Mouse (Mus musculus): ENCODE measurements around the gene Tmem181a.
"Not testable (repeated sequence)": the region's sequence is repeated elsewhere in the genome, so short reads cannot be mapped to it uniquely, and the experiment has no call there.

DNA sequence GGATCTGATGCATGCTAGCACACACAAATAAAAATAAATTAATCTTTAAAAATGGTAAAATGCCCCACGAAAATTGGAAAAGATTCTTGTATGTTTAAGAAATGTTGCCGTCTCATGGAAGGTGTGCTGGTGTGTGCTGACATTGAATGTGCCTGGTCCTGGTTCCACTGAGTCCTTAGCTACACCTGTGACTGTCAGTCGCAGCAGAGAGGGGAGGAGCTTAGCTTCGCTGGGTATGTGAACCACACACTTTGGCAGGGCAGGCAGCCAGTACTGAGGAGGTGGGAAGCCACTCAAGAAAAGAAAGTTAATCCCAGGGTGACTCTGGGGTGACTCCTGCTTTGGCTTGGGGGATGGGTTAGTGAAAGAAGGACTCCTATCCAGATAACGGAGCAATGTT lies 37.2 kb downstream of the Tmem181a start:
- TF ChIP-seq CTCF (IDR thresholded peaks at IDR 0.05; ENCODE audit: extremely low read depth, insufficient read depth, insufficient read length, insufficient replicate concordance); POLR2A (IDR thresholded peaks at IDR 0.05; ENCODE audit: low read depth, low read length): not testable (repeated sequence)

Data from spleen, adult 2 months (tissue).